In genomic region chr6:34875268-34875761, GRCm38 (mm10) we compare ENCODE assay signal across 8 mouse cellular contexts. TPM values are rescaled to one million over a fixed set of nuclear protein-coding genes. Genes with fewer than 3 reads are reported as not detected.
DNase-seq lines count a peak whose midpoint lies in the region; ATAC-seq lines count a peak whose summit lies in the region.

No protein-coding gene starts in this region.

- WGBS in kidney, embryonic 14.5 days: 86% methylated on average over 15 of the region's 15 CpGs
- 77% methylated on average over 15 of the region's 15 CpGs for WGBS in heart, embryonic 16.5 days

- H3K4me1 ChIP-seq in kidney, embryonic 14.5 days (ENCODE audit: control insufficient read depth, insufficient read depth, low read length): peaks cover 18% of the 10 kb centered on the region
- H3K4me1 ChIP-seq in heart, embryonic 16.5 days (ENCODE audit: control insufficient read depth, insufficient read depth, low read length): peaks cover 34% of the 10 kb centered on the region

- H3K4me3 ChIP-seq in kidney, embryonic 14.5 days (ENCODE audit: low read length): no peak overlapping the region
- H3K4me3 ChIP-seq in heart, embryonic 16.5 days (ENCODE audit: low read length): no peak overlapping the region

- peak overlapping the region; percentile 55; the same call in 1 of the 2 replicates for H3K27ac ChIP-seq in kidney, embryonic 14.5 days (ENCODE audit: low read depth, low read length)
- peak overlapping the region; percentile 86 for H3K27ac ChIP-seq in heart, embryonic 16.5 days (ENCODE audit: low read length)

- no peak overlapping the region for H3K9ac ChIP-seq in kidney, embryonic 14.5 days (ENCODE audit: low read depth, low read length)
- peak overlapping the region; percentile 48; the same call in 1 of the 2 replicates for H3K9ac ChIP-seq in heart, embryonic 16.5 days (ENCODE audit: low read length)

- H3K27me3 ChIP-seq in kidney, embryonic 14.5 days (ENCODE audit: control insufficient read depth, insufficient read depth, low read length): no peaks in the 10 kb centered on the region
- no peaks in the 10 kb centered on the region for H3K27me3 ChIP-seq in heart, embryonic 16.5 days (ENCODE audit: control insufficient read depth, insufficient read depth, low read length)

- no peak for DNase-seq in kidney, adult 9 months
- DNase-seq in T-cell, adult 2 months (ENCODE audit: low spot score): peak; percentile 75
- DNase-seq in lung, postnatal 4 days: peak; percentile 50 to 60
- peak; percentile 88 for DNase-seq in thymus, postnatal 14 days
- DNase-seq in cerebellum, adult 8-10 months: no peak

- no peak overlapping the region for H3K4me2 ChIP-seq in kidney, embryonic 14.5 days (replicated peaks; ENCODE audit: low read depth, low read length)
- peak overlapping the region; percentile 7; the same call in 1 of the 2 replicates for H3K4me2 ChIP-seq in heart, embryonic 16.5 days (ENCODE audit: low read depth, low read length)

- peaks cover 4% of the 10 kb centered on the region; the same call in 1 of the 2 replicates for H3K36me3 ChIP-seq in kidney, embryonic 14.5 days (ENCODE audit: control insufficient read depth, insufficient read depth, low read length)
- peaks cover under 1% of the 10 kb centered on the region; the same call in 1 of the 2 replicates for H3K36me3 ChIP-seq in heart, embryonic 16.5 days (ENCODE audit: control insufficient read depth, insufficient read depth)

- H3K9me3 ChIP-seq in kidney, embryonic 14.5 days (ENCODE audit: control insufficient read depth, low read length): no peaks in the 10 kb centered on the region
- H3K9me3 ChIP-seq in heart, embryonic 16.5 days (replicated peaks; ENCODE audit: control insufficient read depth, low read length): no peaks in the 10 kb centered on the region

- ATAC-seq in kidney, embryonic 14.5 days (ENCODE audit: low FRiP score, low TSS enrichment): no peak
- no peak for ATAC-seq in heart, embryonic 16.5 days (replicated peaks; ENCODE audit: extremely low read depth, insufficient read depth, low FRiP score)
- ATAC-seq in cerebellum, adult (ENCODE audit: insufficient number of reproducible peaks, low FRiP score, low TSS enrichment): no peak

RNA-seq across cellular contexts. Expression of gene Cyren, which starts 2.5 kb away (rescaled TPM):
- polyA plus RNA-seq in kidney, embryonic 14.5 days (2014; fragmentation: Nextera tagmentation; extraction: Ambion mirVana): 13.1 and 14.2 TPM in 2 replicates
- polyA plus RNA-seq in heart, embryonic 16.5 days (2015; fragmentation: Nextera tagmentation; extraction: Ambion mirVana): 9.0 and 9.7 TPM in 2 replicates

RNA-seq across cellular contexts. Expression of gene Tmem140, which starts 12.4 kb away (rescaled TPM):
- polyA plus RNA-seq in kidney, embryonic 14.5 days (2014; fragmentation: Nextera tagmentation; extraction: Ambion mirVana): 0.64 and 1.0 TPM in 2 replicates
- 2.5 TPM in 2 replicates for polyA plus RNA-seq in heart, embryonic 16.5 days (2015; fragmentation: Nextera tagmentation; extraction: Ambion mirVana)

RNA-seq across cellular contexts. Expression of gene Wdr91, which starts 35.4 kb away (rescaled TPM):
- polyA plus RNA-seq in kidney, embryonic 14.5 days (2014; fragmentation: Nextera tagmentation; extraction: Ambion mirVana): 7.3 and 11.0 TPM in 2 replicates
- 8.3 and 9.5 TPM in 2 replicates for polyA plus RNA-seq in heart, embryonic 16.5 days (2015; fragmentation: Nextera tagmentation; extraction: Ambion mirVana)

RNA-seq across cellular contexts. Expression of gene Stra8, which starts 44.6 kb away (rescaled TPM):
- polyA plus RNA-seq in kidney, embryonic 14.5 days (2014; fragmentation: Nextera tagmentation; extraction: Ambion mirVana): not detected in 2 replicates
- polyA plus RNA-seq in heart, embryonic 16.5 days (2015; fragmentation: Nextera tagmentation; extraction: Ambion mirVana): 0.30 TPM in 1 of 2 replicates, not detected in the other

Comparison
In these comparisons a context has a peak if more than half of its experiments do, and no peak if none do; other contexts are left out.
1. DNase-seq: peak in T-cell, adult 2 months (single experiment), lung, postnatal 4 days (2 of 2) and thymus, postnatal 14 days (single experiment); none in kidney, adult 9 months (single experiment) and cerebellum, adult 8-10 months (single experiment).